In the genomic region with DNA sequence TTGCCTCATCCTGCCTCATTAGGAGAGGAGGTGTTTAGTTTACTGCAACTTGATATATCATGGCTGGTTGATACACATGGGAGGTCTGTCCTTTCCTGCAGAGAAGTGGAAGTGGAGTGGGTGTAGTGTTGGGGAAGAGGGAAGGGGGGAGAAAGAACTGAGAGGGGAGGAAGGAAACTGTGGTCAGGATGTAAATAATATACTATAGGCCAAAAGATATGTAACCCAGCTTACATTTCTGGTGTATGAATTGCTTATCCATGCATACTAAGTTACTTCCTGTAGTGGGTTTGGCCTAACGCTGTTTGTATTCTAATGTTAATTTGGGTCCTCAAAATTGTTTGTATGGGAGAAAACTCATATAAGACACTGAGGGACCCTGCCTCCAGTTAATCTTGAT, we compare ENCODE assay signal across 16 mouse cellular contexts.
"Had no signal": no experiment of that assay in that cellular context is flagged by ENCODE, and none has a peak within 500 bp of the region (broad histone marks: within the 10 kb centered on the region; RNA-seq: fewer than 3 reads in every experiment).

No protein-coding gene starts in this region.

- H3K9ac ChIP-seq: liver, embryonic 15.5 days; liver, postnatal 0 days; lung, embryonic 14.5 days; midbrain, embryonic 12.5 days; neural tube, embryonic 13.5 days; neural tube, embryonic 15.5 days had no signal

- H3K36me3 ChIP-seq: liver, embryonic 15.5 days; midbrain, embryonic 10.5 days; midbrain, embryonic 12.5 days; neural tube, embryonic 13.5 days; neural tube, embryonic 15.5 days had no signal

- H3K27ac ChIP-seq: liver, embryonic 15.5 days; midbrain, embryonic 10.5 days; midbrain, embryonic 12.5 days; neural tube, embryonic 13.5 days; neural tube, embryonic 15.5 days had no signal

- H3K4me3 ChIP-seq: liver, embryonic 15.5 days; midbrain, embryonic 10.5 days; midbrain, embryonic 12.5 days; myocyte; neural tube, embryonic 13.5 days; neural tube, embryonic 15.5 days had no signal

- H3K4me1 ChIP-seq: liver, embryonic 15.5 days; midbrain, embryonic 10.5 days; midbrain, embryonic 12.5 days; neural tube, embryonic 13.5 days; neural tube, embryonic 15.5 days had no signal

- DNase-seq: liver, postnatal 0 days; lung, embryonic 14.5 days; lung, postnatal 10 days; lung, postnatal 4 days; midbrain, embryonic 14.5 days; right cerebral cortex, postnatal 14 days; thymus, adult 18-20 months; thymus, postnatal 14 days; thymus, postnatal 36 days had no signal

- ATAC-seq: liver, postnatal 0 days; midbrain, embryonic 16.5 days had no signal

- H3K27me3 ChIP-seq: liver, embryonic 15.5 days; midbrain, embryonic 12.5 days; neural tube, embryonic 13.5 days; neural tube, embryonic 15.5 days had no signal

- H3K4me2 ChIP-seq: liver, embryonic 15.5 days; lung, embryonic 14.5 days; midbrain, embryonic 12.5 days; neural tube, embryonic 13.5 days; neural tube, embryonic 15.5 days had no signal

- H3K9me3 ChIP-seq: liver, embryonic 15.5 days; midbrain, embryonic 10.5 days; midbrain, embryonic 12.5 days; neural tube, embryonic 13.5 days; neural tube, embryonic 15.5 days had no signal
